Mouse (Mus musculus) small intestine, adult 2 months (tissue): ENCODE data around the gene Sorcs1. TPM values are rescaled to one million over a fixed set of nuclear protein-coding genes. Genes with fewer than 3 reads are reported as not detected.

Source experiments
- H3K27ac ChIP-seq: fragments of 200-500 bp; 2 replicates; pipeline ENCODE4 v1.5.1; 2012; ENCODE audit warnings: low read depth, low read length, control low read depth, inconsistent platforms; ENCODE audit not compliant: insufficient read depth
- H3K27me3 ChIP-seq: fragments of 200-500 bp; 2 replicates; pipeline ENCODE4 v1.6.1; 2012; ENCODE audit warnings: mild to moderate bottlenecking, moderate library complexity, low read length, inconsistent platforms; ENCODE audit not compliant: control insufficient read depth, insufficient read depth
- H3K36me3 ChIP-seq: fragments of 200-500 bp; 2 replicates; pipeline ENCODE4 v1.6.1; 2012; ENCODE audit warnings: mild to moderate bottlenecking, low read length, control low read depth, inconsistent platforms; ENCODE audit not compliant: control insufficient read depth, insufficient read depth
- H3K4me1 ChIP-seq: fragments of 200-500 bp; 2 replicates; pipeline ENCODE4 v1.6.1; 2012; ENCODE audit warnings: low read length, inconsistent platforms, mixed read lengths; ENCODE audit not compliant: control insufficient read depth, insufficient read depth, insufficient read length
- H3K4me3 ChIP-seq: fragments of 200-500 bp; 2 replicates; pipeline ENCODE4 v1.5.1; 2012; ENCODE audit warnings: low read depth, mild to moderate bottlenecking, control low read depth, inconsistent platforms, low read length, moderate library complexity
- CTCF ChIP-seq: fragments of 200-500 bp; IDR thresholded peaks from 2 replicates; pipeline ENCODE4 v1.5.1; 2012; ENCODE audit warnings: low read depth, mild to moderate bottlenecking, control low read depth, inconsistent platforms, low read length, moderate library complexity, mixed read lengths; ENCODE audit not compliant: insufficient replicate concordance, insufficient read length; ENCODE audit errors: extremely low read depth
- POLR2A ChIP-seq: fragments of 200-500 bp; IDR thresholded peaks from 2 replicates; pipeline ENCODE4 v1.6.1; 2012; ENCODE audit warnings: low read depth, mild to moderate bottlenecking, control low read depth, inconsistent platforms, low read length, moderate library complexity
- WGBS: fragments of 180-500 bp; shearing (Covaris S2); methylation state at CpG from one replicate; pipeline ENCODE4 v1.1.7; 2018; 5-methylcytosine and 5-hydroxymethylcytosine counted together
- polyA plus RNA-seq: library from polyadenylated mRNA; depleted of rRNA; stranded (reverse); fragments of >200 nt; gene quantifications from 2 replicates; pipeline ENCODE4 v1.2.3, GENCODE M21; 2012

The Sorcs1 gene
- polyA plus RNA-seq, 1 experiment, result 0.08 TPM

DNA sequence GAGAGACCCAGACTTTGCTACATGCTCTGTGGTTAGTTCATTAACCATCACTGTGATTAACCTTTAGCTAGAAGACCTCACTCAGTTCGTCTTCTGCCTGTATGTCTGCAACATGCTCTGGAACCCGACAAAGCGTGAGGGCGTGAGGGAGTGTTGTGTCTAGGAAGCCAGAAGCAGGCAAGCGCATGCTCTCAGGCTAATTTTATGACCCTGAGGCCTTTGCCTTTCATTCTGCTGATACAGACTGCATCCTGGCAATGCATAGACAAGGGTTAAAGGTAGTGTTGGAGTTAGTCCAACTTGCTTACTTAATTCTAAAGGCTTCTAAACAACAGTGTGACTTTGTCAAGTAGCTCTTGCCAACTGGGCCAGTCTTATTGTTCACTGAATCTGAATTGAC, 458.0 kb downstream of the Sorcs1 start:
- Histone ChIP-seq H3K36me3 (no peaks in the 10 kb centered on the region), H3K27ac (no peak overlapping the region), H3K4me1 (no peaks in the 10 kb centered on the region), H3K4me3 (no peak overlapping the region), H3K27me3 (no peaks in the 10 kb centered on the region)
- 35% methylated on average over 5 of the region's 5 CpGs for WGBS
- TF ChIP-seq CTCF, result no peak
- no peak for TF ChIP-seq POLR2A

DNA sequence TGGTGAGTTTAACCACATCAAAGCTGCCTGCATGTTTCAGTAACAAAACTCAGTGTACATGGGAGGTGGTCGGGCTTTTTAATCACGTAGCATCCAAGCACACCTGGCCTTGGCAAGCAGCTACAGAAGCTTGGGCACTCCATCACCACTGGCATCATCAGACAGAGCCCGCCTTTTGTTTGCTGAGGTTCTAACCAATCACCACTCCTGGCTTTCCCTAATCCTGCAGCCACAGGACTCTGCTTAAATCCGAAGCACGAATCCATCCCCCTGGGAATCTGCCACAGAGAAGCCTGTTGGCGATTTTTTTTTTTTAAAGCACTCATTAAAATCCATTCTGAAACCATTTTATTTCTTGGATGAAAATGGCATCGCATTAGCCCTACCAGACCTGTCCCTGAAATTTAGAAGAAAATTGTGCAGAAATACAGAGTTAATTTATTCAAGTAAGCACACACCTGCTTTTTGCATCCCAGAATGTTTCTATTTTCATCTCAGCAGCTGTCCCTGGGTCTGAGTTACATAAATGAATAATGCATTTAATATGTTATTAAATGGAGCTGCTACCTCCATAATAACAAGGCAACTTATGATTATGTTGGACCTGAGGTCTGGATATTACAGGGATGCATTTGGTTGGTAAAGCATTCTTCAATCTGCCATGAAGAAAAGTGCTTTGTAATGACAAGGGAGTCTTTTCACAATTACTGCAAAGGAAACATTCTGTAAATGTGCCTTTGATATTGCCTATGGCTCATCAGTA, 463.8 kb downstream of the Sorcs1 start:
- Histone ChIP-seq H3K27ac (no peak overlapping the region), H3K36me3 (no peaks in the 10 kb centered on the region), H3K27me3 (no peaks in the 10 kb centered on the region), H3K4me3 (no peak overlapping the region), H3K4me1 (no peaks in the 10 kb centered on the region)
- no peak for TF ChIP-seq POLR2A
- TF ChIP-seq CTCF, result no peak
- 47% methylated on average over 7 of the region's 7 CpGs for WGBS

DNA sequence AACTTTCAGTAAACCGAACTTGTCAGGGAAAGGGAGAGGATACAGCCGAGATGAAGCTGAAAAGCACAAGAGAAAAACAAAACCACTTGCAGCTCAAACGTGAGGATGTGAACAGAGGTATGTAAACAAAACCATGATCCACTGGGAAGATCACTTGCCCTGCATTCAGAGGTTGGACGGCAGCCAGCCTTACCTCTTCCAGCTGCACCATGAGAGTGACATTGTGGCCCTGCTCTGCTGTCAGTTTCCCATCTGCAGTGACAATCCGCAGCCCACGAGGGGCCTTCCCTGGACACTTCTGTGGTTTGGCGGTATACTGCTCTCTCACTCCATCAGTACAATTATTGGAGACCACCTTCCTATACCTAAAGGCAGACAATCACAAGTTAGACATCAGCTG, 468.0 kb downstream of the Sorcs1 start:
- no peak overlapping the region for H3K4me3 ChIP-seq
- TF ChIP-seq POLR2A (no peak), CTCF (no peak)
- H3K4me1 ChIP-seq, result no peaks in the 10 kb centered on the region
- H3K36me3 ChIP-seq, result no peaks in the 10 kb centered on the region
- H3K27me3 ChIP-seq, result no peaks in the 10 kb centered on the region
- 39% methylated on average over 7 of the region's 7 CpGs for WGBS
- no peak overlapping the region for H3K27ac ChIP-seq

DNA sequence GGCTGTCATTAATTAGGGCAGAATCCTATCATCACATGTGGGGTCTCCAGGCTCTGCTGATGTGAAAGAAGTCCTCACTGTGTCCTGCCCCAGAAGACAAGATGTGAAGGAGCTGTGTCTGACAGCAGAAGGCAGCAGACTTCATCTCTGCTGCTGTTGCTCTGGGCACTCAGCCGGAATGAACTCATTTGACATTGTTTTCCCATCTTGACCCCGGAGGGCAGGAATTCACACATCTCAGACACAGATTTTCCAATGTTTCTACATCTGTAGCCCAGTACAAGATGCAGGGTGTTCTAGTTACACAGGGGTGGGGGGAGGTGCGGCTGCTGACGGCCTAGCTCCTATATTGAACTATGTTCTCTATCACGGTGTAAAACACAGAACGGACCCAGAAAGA, 474.1 kb downstream of the Sorcs1 start:
- H3K4me1 ChIP-seq, result no peaks in the 10 kb centered on the region

DNA sequence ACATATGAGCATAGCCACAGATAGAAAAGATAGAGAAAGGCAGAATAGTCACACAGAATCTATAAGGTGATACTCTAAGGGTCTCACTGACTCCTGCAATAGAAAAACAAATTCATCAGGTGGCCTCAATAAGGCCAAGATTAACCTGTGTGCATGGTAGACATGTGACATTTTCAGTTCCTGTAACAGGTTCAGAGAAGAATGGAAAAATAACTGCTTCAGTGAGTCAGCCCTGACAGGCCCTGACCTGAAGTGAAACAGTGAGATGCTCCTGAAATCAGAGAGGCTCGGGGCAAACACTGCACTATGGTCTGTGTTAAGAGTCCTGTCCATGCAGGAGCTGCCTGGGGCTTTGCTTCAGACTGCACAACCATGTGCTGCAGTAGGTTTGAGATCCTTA, 481.9 kb downstream of the Sorcs1 start:
- no peak for TF ChIP-seq CTCF
- no peak for TF ChIP-seq POLR2A
- WGBS, result 68% methylated on average over 1 of the region's 1 CpGs
- H3K27ac ChIP-seq, result no peak overlapping the region
- H3K4me1 ChIP-seq, result no peaks in the 10 kb centered on the region
- no peaks in the 10 kb centered on the region for H3K36me3 ChIP-seq
- H3K27me3 ChIP-seq, result no peaks in the 10 kb centered on the region
- H3K4me3 ChIP-seq, result no peak overlapping the region

More for the DNA sequence above, 474.1 kb downstream of the Sorcs1 start:
- Histone ChIP-seq H3K27ac (no peak overlapping the region), H3K27me3 (no peaks in the 10 kb centered on the region), H3K36me3 (no peaks in the 10 kb centered on the region), H3K4me3 (no peak overlapping the region)
- 74% methylated on average over 6 of the region's 6 CpGs for WGBS
- TF ChIP-seq POLR2A (no peak), CTCF (no peak)

DNA sequence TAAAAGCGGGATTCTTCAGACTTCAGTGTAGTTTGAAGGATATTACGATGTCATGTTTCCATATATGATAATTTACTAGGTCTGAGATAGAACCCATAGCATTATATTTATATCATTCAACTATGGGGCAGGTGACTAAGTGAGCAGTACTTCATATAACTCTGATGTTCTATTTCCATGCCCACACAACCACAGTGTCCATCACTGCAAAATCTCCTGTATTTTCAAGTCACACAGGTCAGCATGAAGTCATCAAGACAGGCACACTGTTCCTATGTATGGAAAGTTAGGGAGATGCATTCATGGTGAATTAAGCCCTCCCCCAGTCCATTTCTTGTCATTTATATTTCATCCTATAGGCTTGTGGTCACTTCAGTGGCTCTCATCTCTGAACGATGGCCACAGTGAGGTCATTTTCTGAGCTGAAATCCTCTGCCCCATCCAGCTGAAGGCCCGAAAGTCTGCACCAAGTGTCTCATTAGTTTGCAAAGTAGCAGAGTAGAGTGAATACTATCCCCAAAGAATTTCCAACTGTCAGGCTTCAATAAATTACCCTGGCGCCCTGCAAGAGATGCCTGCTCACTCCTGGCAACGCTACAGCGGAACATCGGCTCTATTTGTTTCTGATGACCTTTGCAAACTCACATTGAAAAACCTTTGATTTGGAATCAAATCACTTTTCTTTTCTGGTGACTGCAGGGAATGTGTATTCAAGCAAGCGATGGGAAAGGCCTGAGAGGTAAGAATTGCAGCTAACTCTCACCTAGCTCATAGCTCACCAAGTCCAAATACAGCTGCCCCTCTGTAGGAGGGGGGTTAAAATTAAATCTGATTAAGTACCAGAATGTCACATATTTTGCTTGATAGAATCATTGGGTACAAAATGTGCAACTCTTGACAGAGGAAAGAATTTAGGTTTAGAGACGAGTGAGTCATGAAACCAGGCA, 492.4 kb downstream of the Sorcs1 start:
- Histone ChIP-seq H3K27me3 (no peaks in the 10 kb centered on the region), H3K36me3 (no peaks in the 10 kb centered on the region), H3K4me1 (no peaks in the 10 kb centered on the region), H3K4me3 (no peak overlapping the region), H3K27ac (no peak overlapping the region)
- WGBS, result 60% methylated on average over 10 of the region's 10 CpGs
- TF ChIP-seq POLR2A (no peak), CTCF (no peak)
